Mouse (Mus musculus) small intestine, adult 2 months (tissue): ENCODE measurements around the gene Rcc1. TPM values are rescaled to one million over a fixed set of nuclear protein-coding genes. Genes with fewer than 3 reads are reported as not detected.
A peak's percentile ranks its signal among the peaks of the same experiment; 100 is the strongest.

ENCODE experiments used
- H3K27ac ChIP-seq: fragments of 200-500 bp; 2 replicates; pipeline ENCODE4 v1.5.1; 2012; ENCODE audit warnings: low read depth, low read length, control low read depth, inconsistent platforms; ENCODE audit not compliant: insufficient read depth
- H3K27me3 ChIP-seq: fragments of 200-500 bp; 2 replicates; pipeline ENCODE4 v1.6.1; 2012; ENCODE audit warnings: mild to moderate bottlenecking, moderate library complexity, low read length, inconsistent platforms; ENCODE audit not compliant: control insufficient read depth, insufficient read depth
- H3K36me3 ChIP-seq: fragments of 200-500 bp; 2 replicates; pipeline ENCODE4 v1.6.1; 2012; ENCODE audit warnings: mild to moderate bottlenecking, low read length, control low read depth, inconsistent platforms; ENCODE audit not compliant: control insufficient read depth, insufficient read depth
- H3K4me1 ChIP-seq: fragments of 200-500 bp; 2 replicates; pipeline ENCODE4 v1.6.1; 2012; ENCODE audit warnings: low read length, inconsistent platforms, mixed read lengths; ENCODE audit not compliant: control insufficient read depth, insufficient read depth, insufficient read length
- H3K4me3 ChIP-seq: fragments of 200-500 bp; 2 replicates; pipeline ENCODE4 v1.5.1; 2012; ENCODE audit warnings: low read depth, mild to moderate bottlenecking, control low read depth, inconsistent platforms, low read length, moderate library complexity
- CTCF ChIP-seq: fragments of 200-500 bp; IDR thresholded peaks from 2 replicates; pipeline ENCODE4 v1.5.1; 2012; ENCODE audit warnings: low read depth, mild to moderate bottlenecking, control low read depth, inconsistent platforms, low read length, moderate library complexity, mixed read lengths; ENCODE audit not compliant: insufficient replicate concordance, insufficient read length; ENCODE audit errors: extremely low read depth
- POLR2A ChIP-seq: fragments of 200-500 bp; IDR thresholded peaks from 2 replicates; pipeline ENCODE4 v1.6.1; 2012; ENCODE audit warnings: low read depth, mild to moderate bottlenecking, control low read depth, inconsistent platforms, low read length, moderate library complexity
- WGBS: fragments of 180-500 bp; shearing (Covaris S2); methylation state at CpG from one replicate; pipeline ENCODE4 v1.1.7; 2018; 5-methylcytosine and 5-hydroxymethylcytosine counted together
- polyA plus RNA-seq: library from polyadenylated mRNA; depleted of rRNA; stranded (reverse); fragments of >200 nt; gene quantifications from 2 replicates; pipeline ENCODE4 v1.2.3, GENCODE M21; 2012

Rcc1 gene
- polyA plus RNA-seq, 1 experiment, result 9.6 TPM

- H3K4me3 ChIP-seq, result no peak overlapping the region
- no peaks in the 10 kb centered on the region for H3K27me3 ChIP-seq
- no peak overlapping the region for H3K27ac ChIP-seq
- TF ChIP-seq POLR2A (no peak), CTCF (no peak)
- H3K36me3 ChIP-seq, result peaks cover 30% of the 10 kb centered on the region
- 82% methylated on average over 5 of the region's 5 CpGs for WGBS
- peaks cover 4% of the 10 kb centered on the region; the same call in 1 of the 2 replicates for H3K4me1 ChIP-seq
Observed at GRCm38 (mm10) chr4:132312627-132313026, 40.8 kb downstream of the Rcc1 start.

DNA sequence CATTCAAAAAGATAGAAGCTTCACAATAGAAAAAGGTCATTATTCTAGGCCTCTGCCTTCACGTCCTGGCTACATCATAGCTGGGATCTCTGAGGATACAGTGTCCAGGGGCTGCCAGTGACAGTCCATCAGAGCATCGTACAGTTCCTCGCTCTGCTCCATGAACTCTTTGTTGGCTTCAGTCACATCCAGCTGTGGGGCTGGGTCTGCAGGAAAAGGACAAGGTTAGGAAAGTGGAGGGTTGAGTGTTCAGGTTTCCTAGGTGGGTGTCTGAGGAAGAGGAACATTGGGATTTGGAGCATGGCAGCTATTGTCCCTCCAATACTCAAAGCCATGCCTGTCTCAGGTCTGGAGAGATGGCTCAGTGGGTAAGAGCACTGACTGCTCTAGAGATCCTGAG lies 41.6 kb downstream of the Rcc1 start:
- WGBS, result 71% methylated on average over 3 of the region's 3 CpGs
- no peak for TF ChIP-seq CTCF
- peaks cover 30% of the 10 kb centered on the region for H3K36me3 ChIP-seq
- no peak overlapping the region for H3K4me3 ChIP-seq
- H3K27me3 ChIP-seq, result no peaks in the 10 kb centered on the region
- no peak overlapping the region for H3K27ac ChIP-seq
- H3K4me1 ChIP-seq, result peaks cover 4% of the 10 kb centered on the region; the same call in 1 of the 2 replicates

DNA sequence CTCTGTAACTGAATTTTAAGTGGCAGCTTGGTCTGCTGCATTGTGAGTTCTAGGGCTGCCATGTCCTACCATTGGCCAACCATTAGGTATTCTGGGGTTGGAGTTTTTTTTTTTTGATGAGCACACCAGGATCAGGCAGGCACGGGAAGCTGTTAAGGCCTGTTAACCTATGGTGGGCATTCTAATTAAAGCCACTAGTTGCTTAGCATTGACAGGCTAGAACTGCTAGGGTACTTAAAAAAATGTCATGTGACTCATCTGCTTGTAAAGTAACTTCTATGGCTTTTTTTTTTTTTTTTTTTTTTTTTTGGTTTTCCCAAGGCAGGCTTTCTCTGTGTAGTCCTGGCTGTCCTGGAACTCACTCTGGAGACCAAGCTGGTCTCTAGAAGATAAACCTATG lies 42.2 kb downstream of the Rcc1 start:
- Histone ChIP-seq H3K4me3 (no peak overlapping the region), H3K27me3 (no peaks in the 10 kb centered on the region), H3K27ac (no peak overlapping the region), H3K36me3 (peaks cover 27% of the 10 kb centered on the region), H3K4me1 (peaks cover 4% of the 10 kb centered on the region; the same call in 1 of the 2 replicates)
- TF ChIP-seq CTCF (no peak), POLR2A (no peak)
- WGBS, result 81% methylated on average over 1 of the region's 1 CpGs

DNA sequence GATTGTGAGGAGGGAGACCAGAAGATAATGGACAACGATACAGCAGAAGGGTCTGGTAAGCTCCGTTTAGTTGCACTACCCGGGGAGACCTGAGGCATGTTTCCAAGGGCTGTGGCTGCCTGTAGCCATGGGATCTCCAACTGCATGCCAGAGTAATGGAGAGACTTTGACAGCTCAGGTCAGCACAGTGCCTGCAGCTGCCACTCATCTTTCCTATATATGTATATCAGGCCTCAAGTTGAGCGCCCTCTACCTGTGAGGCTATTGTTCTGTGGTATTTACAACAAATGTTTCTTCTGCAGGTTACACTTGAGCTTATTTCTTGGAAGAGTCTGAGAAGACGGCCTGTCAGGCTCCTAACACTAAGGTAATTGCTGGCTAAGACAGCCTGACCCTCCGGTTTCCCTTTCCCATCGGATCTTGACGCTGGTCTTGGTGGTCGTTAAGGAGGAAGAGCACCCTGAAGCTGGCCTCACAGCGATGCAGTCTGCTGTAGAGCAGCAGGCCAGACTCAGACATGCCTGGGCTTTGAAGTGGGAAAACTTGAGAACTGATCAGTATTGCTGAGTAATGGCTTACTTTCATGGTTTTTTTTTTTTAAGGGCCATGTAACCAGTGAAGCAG lies 43.4 kb downstream of the Rcc1 start:
- 19% methylated on average over 10 of the region's 10 CpGs for WGBS
- Histone ChIP-seq H3K27me3 (no peaks in the 10 kb centered on the region), H3K36me3 (peaks cover 26% of the 10 kb centered on the region), H3K4me3 (peak overlapping the region; percentile 31), H3K27ac (no peak overlapping the region), H3K4me1 (peaks cover 4% of the 10 kb centered on the region; the same call in 1 of the 2 replicates)
- TF ChIP-seq CTCF (peak; percentile 47; the same call in 1 of the 2 replicates), POLR2A (no peak)

- TF ChIP-seq CTCF (no peak), POLR2A (no peak)
- H3K27me3 ChIP-seq, result no peaks in the 10 kb centered on the region
- peaks cover 4% of the 10 kb centered on the region; the same call in 1 of the 2 replicates for H3K4me1 ChIP-seq
- peak overlapping the region; percentile 80 for H3K27ac ChIP-seq
- peaks cover 26% of the 10 kb centered on the region for H3K36me3 ChIP-seq
- peak overlapping the region; percentile 88 for H3K4me3 ChIP-seq
- WGBS, result under 1% methylated on average over 15 of the region's 15 CpGs
Observed at GRCm38 (mm10) chr4:132309140-132309848, 44.1 kb downstream of the Rcc1 start.

DNA sequence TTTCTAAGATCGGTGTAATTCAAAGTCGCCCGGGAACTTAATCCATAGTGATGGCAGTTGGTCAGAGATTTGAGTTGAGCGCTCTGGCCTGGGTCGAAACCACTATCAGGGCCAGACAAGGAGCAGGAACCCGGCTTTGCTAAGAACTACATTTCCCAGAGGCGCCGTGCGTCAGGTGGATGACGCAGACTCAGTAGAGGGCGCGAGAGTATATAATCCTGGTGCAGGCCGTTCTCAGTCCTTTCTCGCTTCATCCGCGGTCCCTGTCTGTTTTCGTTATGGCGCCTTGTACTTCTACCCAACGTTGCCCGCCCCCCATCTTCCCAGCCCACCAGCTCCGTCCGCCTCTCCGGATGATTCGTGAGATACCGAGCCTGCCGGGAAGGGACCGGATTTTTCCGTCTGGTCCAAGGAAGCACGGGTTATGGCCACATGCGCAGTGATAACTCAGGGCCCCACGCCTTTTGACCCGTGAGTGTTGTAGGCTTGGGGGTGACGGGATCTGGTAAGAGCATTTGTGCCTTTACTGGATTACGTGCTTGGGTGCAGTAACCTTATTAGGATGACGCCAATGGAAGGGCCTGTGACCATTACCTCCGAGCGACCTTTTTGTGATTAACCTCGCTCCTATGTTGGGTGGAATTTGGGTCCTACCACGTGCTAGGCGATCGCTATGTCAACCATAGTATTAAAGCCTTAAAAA lies 44.8 kb downstream of the Rcc1 start:
- under 1% methylated on average over 41 of the region's 41 CpGs for WGBS
- H3K4me3 ChIP-seq, result peak overlapping the region; percentile 88
- peaks cover 21% of the 10 kb centered on the region for H3K36me3 ChIP-seq
- peak overlapping the region; percentile 80 for H3K27ac ChIP-seq
- no peaks in the 10 kb centered on the region for H3K27me3 ChIP-seq
- peaks cover 8% of the 10 kb centered on the region; the same call in 1 of the 2 replicates for H3K4me1 ChIP-seq
- TF ChIP-seq POLR2A (peak; percentile 97), CTCF (no peak)

GRCm38 (mm10) chr4:132306004-132306403 lies 47.4 kb downstream of the Rcc1 start:
- H3K4me1 ChIP-seq, result peaks cover 8% of the 10 kb centered on the region; the same call in 1 of the 2 replicates
- TF ChIP-seq CTCF (no peak), POLR2A (no peak)
- no peak overlapping the region for H3K4me3 ChIP-seq
- peak overlapping the region; percentile 27; the same call in 1 of the 2 replicates for H3K27ac ChIP-seq
- H3K36me3 ChIP-seq, result peaks cover 9% of the 10 kb centered on the region
- no peaks in the 10 kb centered on the region for H3K27me3 ChIP-seq
- 74% methylated on average over 6 of the region's 6 CpGs for WGBS
